Mouse (Mus musculus) G1E (cell line): ENCODE results near the gene Gm9964.

ENCODE experiments used
- CTCF ChIP-seq: IDR thresholded peaks from 2 replicates; pipeline ENCODE4 v1.5.1; 2012; ENCODE audit warnings: low read depth, low read length, inconsistent platforms, mixed read lengths
- GATA1 ChIP-seq: IDR thresholded peaks from 2 replicates; pipeline ENCODE4 v1.6.1; 2012; ENCODE audit warnings: borderline replicate concordance, low read length, inconsistent platforms, mixed read lengths
- GATA2 ChIP-seq: IDR thresholded peaks from 2 replicates; pipeline ENCODE4 v1.6.1; 2012; ENCODE audit warnings: low read depth, low read length, inconsistent platforms, borderline replicate concordance
- TAL1 ChIP-seq: conservative IDR thresholded peaks from 2 replicates; pipeline ENCODE4 v1.6.1; 2012; ENCODE audit warnings: low read depth, low read length, inconsistent platforms, mixed read lengths

DNA sequence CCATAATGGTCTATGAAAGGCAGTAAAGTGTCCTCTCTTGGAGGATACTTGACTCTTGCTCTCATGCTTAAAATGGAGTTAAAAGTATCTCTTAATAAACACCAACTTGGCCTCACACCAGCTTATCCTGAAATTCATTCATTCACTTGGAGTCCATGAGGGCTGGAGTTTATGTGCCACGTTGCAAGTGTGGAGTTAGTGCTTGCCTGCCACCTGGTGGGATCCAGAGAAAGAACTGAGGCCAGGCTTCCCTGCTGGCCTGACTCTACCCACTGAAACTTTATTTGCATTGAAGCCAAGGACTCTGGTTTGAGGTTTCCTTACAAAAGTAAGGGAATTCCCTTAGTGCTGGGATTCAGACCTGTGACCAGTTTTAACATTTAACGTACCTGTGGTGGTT lies 6.2 kb downstream of the Gm9964 start:
- no peak for TF ChIP-seq TAL1
- no peak for TF ChIP-seq CTCF
- TF ChIP-seq GATA1: no peak
- TF ChIP-seq GATA2: no peak
